ENCODE assay signal across 7 mouse cellular contexts in genomic region chr7:118300678-118301342, GRCm38 (mm10). TPM values are rescaled to one million over a fixed set of nuclear protein-coding genes. Genes with fewer than 3 reads are reported as not detected.
DNase-seq lines count a peak whose midpoint lies in the region; ATAC-seq and TF ChIP-seq lines count a peak whose summit lies in the region.

No protein-coding gene starts in this region.

- peak; percentile 61 for DNase-seq in liver, adult 2 months (ENCODE audit: extremely low read depth, low read depth, low spot score)
- peak; percentile 72 for DNase-seq in embryonic facial prominence, embryonic 10.5 days (ENCODE audit: low spot score)
- DNase-seq in gastrocnemius, adult 8-10 months (ENCODE audit: low spot score in 2 of 2) = peak; percentile 21 to 38
- peak; percentile 22 to 26 for DNase-seq in layer of hippocampus, postnatal 36 days

- no peak for TF ChIP-seq CTCF in liver, adult 2 months (IDR thresholded peaks at IDR 0.05; ENCODE audit: low read depth, low read length)

- H3K9ac ChIP-seq in liver, adult 2 months (ENCODE audit: low read depth, low read length) = no peak overlapping the region
- H3K9ac ChIP-seq in liver, embryonic 12.5 days = no peak overlapping the region

- H3K9me3 ChIP-seq in liver, embryonic 12.5 days (replicated peaks) = no peaks in the 10 kb centered on the region
- no peaks in the 10 kb centered on the region for H3K9me3 ChIP-seq in embryonic facial prominence, embryonic 10.5 days

- H3K4me3 ChIP-seq in liver, adult 2 months (ENCODE audit: insufficient read depth, low read depth, low read length) = no peak overlapping the region
- H3K4me3 ChIP-seq in liver, embryonic 12.5 days = no peak overlapping the region
- H3K4me3 ChIP-seq in embryonic facial prominence, embryonic 10.5 days = no peak overlapping the region

- no peak for TF ChIP-seq POLR2A in liver, adult 2 months (IDR thresholded peaks at IDR 0.05; ENCODE audit: extremely low read depth, insufficient read depth, low read length)

- H3K27me3 ChIP-seq in liver, adult 2 months (ENCODE audit: control insufficient read depth, insufficient read depth, low read length) = no peaks in the 10 kb centered on the region
- no peaks in the 10 kb centered on the region for H3K27me3 ChIP-seq in liver, embryonic 12.5 days (replicated peaks)
- no peaks in the 10 kb centered on the region for H3K27me3 ChIP-seq in embryonic facial prominence, embryonic 10.5 days (replicated peaks; ENCODE audit: low read depth, poor library complexity, severe bottlenecking)

- no peaks in the 10 kb centered on the region for H3K79me2 ChIP-seq in liver, adult 2 months (ENCODE audit: control insufficient read depth, insufficient read depth, low read length)

- H3K4me1 ChIP-seq in liver, adult 2 months (ENCODE audit: control insufficient read depth, insufficient read depth, low read length) = no peaks in the 10 kb centered on the region
- H3K4me1 ChIP-seq in liver, embryonic 12.5 days = no peaks in the 10 kb centered on the region
- H3K4me1 ChIP-seq in embryonic facial prominence, embryonic 10.5 days = peaks cover 23% of the 10 kb centered on the region

- no peak overlapping the region for H3K4me2 ChIP-seq in liver, embryonic 12.5 days

- H3K36me3 ChIP-seq in liver, adult 2 months (ENCODE audit: control insufficient read depth, insufficient read depth, low read length) = no peaks in the 10 kb centered on the region
- no peaks in the 10 kb centered on the region for H3K36me3 ChIP-seq in liver, embryonic 12.5 days
- no peaks in the 10 kb centered on the region for H3K36me3 ChIP-seq in embryonic facial prominence, embryonic 10.5 days (replicated peaks)

- 50% methylated on average over 7 of the region's 7 CpGs for WGBS in liver, adult 2 months
- WGBS in liver, embryonic 12.5 days (ENCODE audit: insufficient replicate concordance) = 55% methylated on average over 7 of the region's 7 CpGs
- WGBS in embryonic facial prominence, embryonic 10.5 days = 47% methylated on average over 7 of the region's 7 CpGs

- no peak for ATAC-seq in liver, embryonic 12.5 days
- no peak for ATAC-seq in megakaryocyte-erythroid progenitor cell, adult 5-6 weeks (replicated peaks; ENCODE audit: low FRiP score, low TSS enrichment, poor library complexity, severe bottlenecking)
- ATAC-seq in CD4-positive, CD25-positive, alpha-beta regulatory T cell, adult 4 months = no peak

- no peak overlapping the region for H3K27ac ChIP-seq in liver, adult 2 months (replicated peaks; ENCODE audit: insufficient read depth, low read depth, low read length)
- H3K27ac ChIP-seq in liver, embryonic 12.5 days = no peak overlapping the region
- peak overlapping the region; percentile 66 for H3K27ac ChIP-seq in embryonic facial prominence, embryonic 10.5 days (replicated peaks)

RNA-seq across cellular contexts. Expression of gene Smg1, which starts 57.3 kb away (rescaled TPM):
- 27.9 and 33.3 TPM in 2 replicates for total RNA-seq in liver, adult 2 months (2014; rRNA removed)
- 5.5 and 5.7 TPM in 2 replicates for polyA plus RNA-seq in liver, adult 2 months (2012; rRNA removed)
- 10.3 and 10.8 TPM in 2 replicates for polyA plus RNA-seq in liver, embryonic 12.5 days (2016; fragmentation: Nextera tagmentation; extraction: Ambion mirVana)
- 19.3 and 21.8 TPM in 2 replicates for polyA plus RNA-seq in embryonic facial prominence, embryonic 10.5 days (2016; fragmentation: Nextera tagmentation; extraction: Ambion mirVana)
- total RNA-seq in gastrocnemius, adult 8-10 months (2022) = 10 to 100 TPM; 21.4 to 34.1 (median 25.4) TPM
- total RNA-seq in layer of hippocampus, postnatal 36 days (2021) = 10 to 100 TPM; 84.4 to 91.5 TPM
- 61.5 and 75.3 TPM in 2 replicates for total RNA-seq in megakaryocyte-erythroid progenitor cell, adult 5-6 weeks (2014; fragmentation: Nextera tagmentation)
- total RNA-seq in megakaryocyte-erythroid progenitor cell, adult 5-6 weeks (2017) = 34.4 and 52.1 TPM in 2 replicates
- polyA plus RNA-seq in CD4-positive, CD25-positive, alpha-beta regulatory T cell, adult 4 months (2017; shearing (Covaris generic)) = 10 to 100 TPM; 30.2 to 44.0 TPM
